Mouse (Mus musculus): ENCODE measurements around the gene Pgm5. TPM values are rescaled to one million over a fixed set of nuclear protein-coding genes. Genes with fewer than 3 reads are reported as not detected.

Gene Pgm5
- polyA plus RNA-seq, 1 experiment from 2014 or later, result 4.7 TPM

GRCm38 (mm10) chr19:24762473-24763149 lies 99.0 kb downstream of the Pgm5 start:
- peak overlapping the region; percentile 23; the same call in 1 of the 2 replicates for H3K27ac ChIP-seq (ENCODE audit: poor library complexity, severe bottlenecking)
- no peaks in the 10 kb centered on the region for H3K27me3 ChIP-seq (replicated peaks)
- WGBS, result 53% methylated on average over 12 of the region's 12 CpGs
- H3K4me3 ChIP-seq, result no peak overlapping the region
- H3K4me1 ChIP-seq (replicated peaks), result peaks cover 27% of the 10 kb centered on the region
- no peaks in the 10 kb centered on the region for H3K36me3 ChIP-seq
- no peak for ATAC-seq (ENCODE audit: insufficient number of reproducible peaks, low FRiP score)
- H3K4me2 ChIP-seq, result no peak overlapping the region
- no peaks in the 10 kb centered on the region for H3K9me3 ChIP-seq (replicated peaks)
- H3K9ac ChIP-seq, result no peak overlapping the region

- H3K27ac ChIP-seq (ENCODE audit: poor library complexity, severe bottlenecking), result 0 out of 2 replicates have a peak overlapping the region, but pooled peaks have one; percentile 34
- no peak overlapping the region for H3K9ac ChIP-seq
- H3K9me3 ChIP-seq (replicated peaks), result no peaks in the 10 kb centered on the region
- H3K4me3 ChIP-seq, result no peak overlapping the region
- peaks cover 49% of the 10 kb centered on the region for H3K4me1 ChIP-seq (replicated peaks)
- no peak; the same call in 1 of the 2 replicates for ATAC-seq (ENCODE audit: insufficient number of reproducible peaks, low FRiP score)
- no peaks in the 10 kb centered on the region for H3K27me3 ChIP-seq (replicated peaks)
- H3K36me3 ChIP-seq, result no peaks in the 10 kb centered on the region
- peak overlapping the region; percentile 36 for H3K4me2 ChIP-seq
- 7% methylated on average over 4 of the region's 4 CpGs for WGBS
These were observed 105.0 kb downstream of the Pgm5 start for GRCm38 (mm10) chr19:24756627-24757026.

- Histone ChIP-seq H3K9me3 (replicated peaks) (no peaks in the 10 kb centered on the region), H3K27ac (ENCODE audit: poor library complexity, severe bottlenecking) (no peak overlapping the region), H3K36me3 (no peaks in the 10 kb centered on the region), H3K4me2 (no peak overlapping the region), H3K4me3 (no peak overlapping the region), H3K27me3 (replicated peaks) (no peaks in the 10 kb centered on the region), H3K9ac (no peak overlapping the region), H3K4me1 (replicated peaks) (peaks cover 52% of the 10 kb centered on the region)
- 63% methylated on average over 3 of the region's 3 CpGs for WGBS
- no peak for ATAC-seq (ENCODE audit: insufficient number of reproducible peaks, low FRiP score)
These were observed 107.2 kb downstream of the Pgm5 start for GRCm38 (mm10) chr19:24754440-24754785.

GRCm38 (mm10) chr19:24753617-24754439 lies 107.8 kb downstream of the Pgm5 start:
- Histone ChIP-seq H3K4me1 (replicated peaks) (peaks cover 52% of the 10 kb centered on the region), H3K36me3 (no peaks in the 10 kb centered on the region), H3K27ac (ENCODE audit: poor library complexity, severe bottlenecking) (no peak overlapping the region), H3K9me3 (replicated peaks) (no peaks in the 10 kb centered on the region), H3K9ac (no peak overlapping the region), H3K4me3 (no peak overlapping the region), H3K27me3 (replicated peaks) (no peaks in the 10 kb centered on the region), H3K4me2 (no peak overlapping the region)
- WGBS, result 48% methylated on average over 14 of the region's 14 CpGs
- no peak for ATAC-seq (ENCODE audit: insufficient number of reproducible peaks, low FRiP score)

GRCm38 (mm10) chr19:24752873-24753538 lies 108.6 kb downstream of the Pgm5 start:
- H3K27ac ChIP-seq (ENCODE audit: poor library complexity, severe bottlenecking), result no peak overlapping the region
- 75% methylated on average over 7 of the region's 7 CpGs for WGBS
- H3K4me1 ChIP-seq (replicated peaks), result peaks cover 46% of the 10 kb centered on the region
- no peaks in the 10 kb centered on the region for H3K36me3 ChIP-seq
- no peaks in the 10 kb centered on the region for H3K27me3 ChIP-seq (replicated peaks)
- H3K9ac ChIP-seq, result no peak overlapping the region
- no peak overlapping the region for H3K4me2 ChIP-seq
- H3K4me3 ChIP-seq, result no peak overlapping the region
- no peaks in the 10 kb centered on the region for H3K9me3 ChIP-seq (replicated peaks)
- no peak for ATAC-seq (ENCODE audit: insufficient number of reproducible peaks, low FRiP score)

- Histone ChIP-seq H3K27me3 (replicated peaks) (no peaks in the 10 kb centered on the region), H3K36me3 (no peaks in the 10 kb centered on the region), H3K4me2 (no peak overlapping the region), H3K4me3 (no peak overlapping the region), H3K27ac (ENCODE audit: poor library complexity, severe bottlenecking) (no peak overlapping the region), H3K9me3 (replicated peaks) (no peaks in the 10 kb centered on the region), H3K4me1 (replicated peaks) (peaks cover 18% of the 10 kb centered on the region), H3K9ac (no peak overlapping the region)
- ATAC-seq (ENCODE audit: insufficient number of reproducible peaks, low FRiP score), result no peak
- WGBS, result 79% methylated on average over 4 of the region's 4 CpGs
These were observed 115.3 kb downstream of the Pgm5 start for GRCm38 (mm10) chr19:24746266-24746875.

GRCm38 (mm10) chr19:24742606-24743005 lies 119.0 kb downstream of the Pgm5 start:
- H3K27ac ChIP-seq (ENCODE audit: poor library complexity, severe bottlenecking), result peak overlapping the region; percentile 41
- peaks cover 27% of the 10 kb centered on the region for H3K4me1 ChIP-seq (replicated peaks)
- no peaks in the 10 kb centered on the region for H3K36me3 ChIP-seq
- peak overlapping the region; percentile 26 for H3K4me2 ChIP-seq
- no peak for ATAC-seq (ENCODE audit: insufficient number of reproducible peaks, low FRiP score)
- H3K27me3 ChIP-seq (replicated peaks), result no peaks in the 10 kb centered on the region
- H3K9me3 ChIP-seq (replicated peaks), result no peaks in the 10 kb centered on the region
- WGBS, result 37% methylated on average over 6 of the region's 6 CpGs
- H3K4me3 ChIP-seq, result no peak overlapping the region
- no peak overlapping the region for H3K9ac ChIP-seq

GRCm38 (mm10) chr19:24738786-24739185 lies 122.9 kb downstream of the Pgm5 start:
- no peak overlapping the region for H3K4me3 ChIP-seq
- H3K27me3 ChIP-seq (replicated peaks), result no peaks in the 10 kb centered on the region
- no peaks in the 10 kb centered on the region for H3K9me3 ChIP-seq (replicated peaks)
- H3K27ac ChIP-seq (ENCODE audit: poor library complexity, severe bottlenecking), result no peak overlapping the region
- no peak overlapping the region for H3K9ac ChIP-seq
- H3K4me2 ChIP-seq, result no peak overlapping the region
- no peak for ATAC-seq (ENCODE audit: insufficient number of reproducible peaks, low FRiP score)
- peaks cover 36% of the 10 kb centered on the region for H3K4me1 ChIP-seq (replicated peaks)
- H3K36me3 ChIP-seq, result no peaks in the 10 kb centered on the region
- WGBS, result 73% methylated on average over 3 of the region's 3 CpGs

- Histone ChIP-seq H3K27me3 (replicated peaks) (no peaks in the 10 kb centered on the region), H3K9ac (no peak overlapping the region), H3K27ac (ENCODE audit: poor library complexity, severe bottlenecking) (no peak overlapping the region), H3K9me3 (replicated peaks) (no peaks in the 10 kb centered on the region), H3K4me3 (no peak overlapping the region), H3K4me2 (no peak overlapping the region), H3K4me1 (replicated peaks) (peaks cover 36% of the 10 kb centered on the region), H3K36me3 (peaks cover 4% of the 10 kb centered on the region; the same call in 1 of the 2 replicates)
- no peak for ATAC-seq (ENCODE audit: insufficient number of reproducible peaks, low FRiP score)
- WGBS, result 93% methylated on average over 5 of the region's 5 CpGs
These were observed 123.6 kb downstream of the Pgm5 start for GRCm38 (mm10) chr19:24738026-24738425.

- Histone ChIP-seq H3K36me3 (peaks cover 6% of the 10 kb centered on the region; the same call in 1 of the 2 replicates), H3K9ac (no peak overlapping the region), H3K27ac (ENCODE audit: poor library complexity, severe bottlenecking) (no peak overlapping the region), H3K4me3 (no peak overlapping the region), H3K4me2 (no peak overlapping the region), H3K27me3 (replicated peaks) (no peaks in the 10 kb centered on the region), H3K9me3 (replicated peaks) (no peaks in the 10 kb centered on the region), H3K4me1 (replicated peaks) (peaks cover 22% of the 10 kb centered on the region)
- 62% methylated on average over 6 of the region's 6 CpGs for WGBS
- ATAC-seq (ENCODE audit: insufficient number of reproducible peaks, low FRiP score), result no peak
These were observed 126.0 kb downstream of the Pgm5 start for GRCm38 (mm10) chr19:24735484-24736128.

All from heart, embryonic 12.5 days (tissue).